In genomic region chr1:186703980-186704701, GRCm38 (mm10) we compare ENCODE assay signal across 8 mouse cellular contexts. TPM values are rescaled to one million over a fixed set of nuclear protein-coding genes. Genes with fewer than 3 reads are reported as not detected.
DNase-seq lines count a peak whose midpoint lies in the region; ATAC-seq and TF ChIP-seq lines count a peak whose summit lies in the region.

No protein-coding gene starts in this region.

- H3K36me3 ChIP-seq in forebrain, embryonic 15.5 days: no peaks in the 10 kb centered on the region
- H3K36me3 ChIP-seq in hindbrain, embryonic 13.5 days: no peaks in the 10 kb centered on the region
- no peaks in the 10 kb centered on the region for H3K36me3 ChIP-seq in liver, embryonic 14.5 days (replicated peaks; ENCODE audit: control insufficient read depth, insufficient read depth, low read depth)

- no peak overlapping the region; the same call in 1 of the 2 replicates for H3K27ac ChIP-seq in forebrain, embryonic 15.5 days (replicated peaks)
- peak overlapping the region; percentile 44; the same call in 1 of the 2 replicates for H3K27ac ChIP-seq in hindbrain, embryonic 13.5 days
- no peak overlapping the region for H3K27ac ChIP-seq in liver, embryonic 14.5 days

- TF ChIP-seq EP300 in liver, embryonic 14.5 days (IDR thresholded peaks at IDR 0.05; ENCODE audit: low read depth): no peak

- H3K9me3 ChIP-seq in forebrain, embryonic 15.5 days: no peaks in the 10 kb centered on the region
- no peaks in the 10 kb centered on the region for H3K9me3 ChIP-seq in hindbrain, embryonic 13.5 days
- H3K9me3 ChIP-seq in liver, embryonic 14.5 days (ENCODE audit: control insufficient read depth, low read length): no peaks in the 10 kb centered on the region

- peak overlapping the region; percentile 87 for H3K4me3 ChIP-seq in lung, adult 2 months (replicated peaks; ENCODE audit: extremely low read depth, low read depth, low read length)
- peak overlapping the region; percentile 60 for H3K4me3 ChIP-seq in forebrain, embryonic 15.5 days
- peak overlapping the region; percentile 66 for H3K4me3 ChIP-seq in hindbrain, embryonic 13.5 days
- H3K4me3 ChIP-seq in liver, embryonic 14.5 days (ENCODE audit: insufficient read depth in 1 of 2, low read depth in 2 of 2, low read length in 2 of 2): peak overlapping the region; percentile 45 to 46

- peak overlapping the region; percentile 56 for H3K9ac ChIP-seq in forebrain, embryonic 15.5 days (replicated peaks)
- peak overlapping the region; percentile 72 for H3K9ac ChIP-seq in hindbrain, embryonic 13.5 days
- no peak overlapping the region for H3K9ac ChIP-seq in liver, embryonic 14.5 days (replicated peaks)

- TF ChIP-seq CTCF in lung, adult 2 months (IDR thresholded peaks at IDR 0.05; ENCODE audit: insufficient read depth, low read length): no peak
- no peak for TF ChIP-seq CTCF in liver, embryonic 14.5 days (IDR thresholded peaks at IDR 0.05; ENCODE audit: low read depth)

- H3K27me3 ChIP-seq in forebrain, embryonic 15.5 days: peaks cover 4% of the 10 kb centered on the region; the same call in 1 of the 2 replicates
- H3K27me3 ChIP-seq in hindbrain, embryonic 13.5 days: peaks cover 18% of the 10 kb centered on the region
- peaks cover 35% of the 10 kb centered on the region for H3K27me3 ChIP-seq in liver, embryonic 14.5 days (ENCODE audit: control insufficient read depth, insufficient read depth, low read length)

- WGBS in lung, adult 2 months: under 1% methylated on average over 36 of the region's 36 CpGs
- WGBS in forebrain, embryonic 15.5 days: under 1% methylated on average over 36 of the region's 36 CpGs
- WGBS in hindbrain, embryonic 13.5 days: under 1% methylated on average over 36 of the region's 36 CpGs
- WGBS in liver, embryonic 14.5 days (ENCODE audit: insufficient replicate concordance): under 1% methylated on average over 36 of the region's 36 CpGs

- peaks cover 4% of the 10 kb centered on the region; the same call in 1 of the 2 replicates for H3K4me1 ChIP-seq in lung, adult 2 months (ENCODE audit: control insufficient read depth, insufficient read depth, low read length)
- H3K4me1 ChIP-seq in forebrain, embryonic 15.5 days: peaks cover 34% of the 10 kb centered on the region
- peaks cover 36% of the 10 kb centered on the region for H3K4me1 ChIP-seq in hindbrain, embryonic 13.5 days (replicated peaks)
- H3K4me1 ChIP-seq in liver, embryonic 14.5 days (replicated peaks; ENCODE audit: control insufficient read depth in 2 of 2, insufficient read depth in 2 of 2, low read length in 1 of 2): no peaks in the 10 kb centered on the region; a peak in 1 of 4 replicates

- ATAC-seq in forebrain, embryonic 15.5 days (replicated peaks): no peak
- ATAC-seq in hindbrain, embryonic 13.5 days (ENCODE audit: low FRiP score): no peak
- no peak for ATAC-seq in liver, embryonic 14.5 days (ENCODE audit: insufficient read depth)
- no peak for ATAC-seq in megakaryocyte-erythroid progenitor cell, adult 5-6 weeks (replicated peaks; ENCODE audit: low FRiP score, low TSS enrichment, poor library complexity, severe bottlenecking)

- peak; percentile 16; the same call in 1 of the 2 replicates for TF ChIP-seq POLR2A in lung, adult 2 months (IDR thresholded peaks at IDR 0.05; ENCODE audit: borderline replicate concordance, extremely low read depth, low read depth, low read length)

- peak overlapping the region; percentile 94 for H3K4me2 ChIP-seq in forebrain, embryonic 15.5 days (replicated peaks)
- H3K4me2 ChIP-seq in hindbrain, embryonic 13.5 days: peak overlapping the region; percentile 79
- peak overlapping the region; percentile 60 for H3K4me2 ChIP-seq in liver, embryonic 14.5 days (ENCODE audit: low read depth)

- DNase-seq in lung, adult 2 months: peak; percentile 59
- DNase-seq in lung, postnatal 25 days (ENCODE audit: low spot score): no peak
- peak; percentile 20 for DNase-seq in adrenal gland, postnatal 25 days
- DNase-seq in liver, embryonic 14.5 days (ENCODE audit: low read depth in 3 of 3, low spot score in 3 of 3): no peak
- DNase-seq in ovary, postnatal 14 days (ENCODE audit: low spot score): peak; percentile 30

RNA-seq across cellular contexts. Expression of gene Tgfb2, which starts 1.6 kb away (rescaled TPM):
- polyA plus RNA-seq in lung, adult 2 months (2012; rRNA removed): 5.6 and 5.9 TPM in 2 replicates
- 1.5 and 2.3 TPM in 2 replicates for total RNA-seq in adrenal gland, postnatal 25 days (2021)
- polyA plus RNA-seq in forebrain, embryonic 15.5 days (2015; fragmentation: Nextera tagmentation; extraction: Ambion mirVana): 17.7 and 19.6 TPM in 2 replicates
- 20.6 and 23.1 TPM in 2 replicates for polyA plus RNA-seq in hindbrain, embryonic 13.5 days (2015; fragmentation: Nextera tagmentation; extraction: Ambion mirVana)
- 0.11 and 0.21 TPM in 2 replicates for polyA plus RNA-seq in liver, embryonic 14.5 days (2012; rRNA removed)
- 0.66 and 1.3 TPM in 2 replicates for polyA plus RNA-seq in liver, embryonic 14.5 days (2014; fragmentation: Nextera tagmentation; extraction: Ambion mirVana)
- 0.13 and 0.64 TPM in 2 replicates for total RNA-seq in megakaryocyte-erythroid progenitor cell, adult 5-6 weeks (2014; fragmentation: Nextera tagmentation)
- 0.04 TPM in 1 of 2 replicates, not detected in the other for total RNA-seq in megakaryocyte-erythroid progenitor cell, adult 5-6 weeks (2017)

RNA-seq across cellular contexts. Expression of gene Rrp15, which starts 45.0 kb away (rescaled TPM):
- polyA plus RNA-seq in lung, adult 2 months (2012; rRNA removed): 2.3 and 3.4 TPM in 2 replicates
- 24.7 and 25.2 TPM in 2 replicates for total RNA-seq in adrenal gland, postnatal 25 days (2021)
- polyA plus RNA-seq in forebrain, embryonic 15.5 days (2015; fragmentation: Nextera tagmentation; extraction: Ambion mirVana): 36.1 and 36.5 TPM in 2 replicates
- 31.8 and 34.9 TPM in 2 replicates for polyA plus RNA-seq in hindbrain, embryonic 13.5 days (2015; fragmentation: Nextera tagmentation; extraction: Ambion mirVana)
- polyA plus RNA-seq in liver, embryonic 14.5 days (2012; rRNA removed): 9.0 and 21.7 TPM in 2 replicates
- 29.1 and 33.3 TPM in 2 replicates for polyA plus RNA-seq in liver, embryonic 14.5 days (2014; fragmentation: Nextera tagmentation; extraction: Ambion mirVana)
- 60.2 and 61.8 TPM in 2 replicates for total RNA-seq in megakaryocyte-erythroid progenitor cell, adult 5-6 weeks (2014; fragmentation: Nextera tagmentation)
- total RNA-seq in megakaryocyte-erythroid progenitor cell, adult 5-6 weeks (2017): 187 and 191 TPM in 2 replicates

Comparison
In these comparisons a context has a peak if more than half of its experiments do, and no peak if none do; other contexts are left out.
1. DNase-seq: peak in lung, adult 2 months (single experiment), adrenal gland, postnatal 25 days (single experiment) and ovary, postnatal 14 days (single experiment); none in lung, postnatal 25 days (single experiment) and liver, embryonic 14.5 days (0 of 3).
2. Peak in every context shown above with its lines, with median percentiles within 50 percentile points of each other: H3K4me3 ChIP-seq and H3K4me2 ChIP-seq.